Mouse (Mus musculus) thymus, adult 2 months (tissue): Measurements from ENCODE around the gene Fgfr2.

Experiments
- CTCF ChIP-seq: fragments of 200-500 bp; IDR thresholded peaks from 2 replicates; pipeline ENCODE4 v1.5.1; 2012; ENCODE audit warnings: mild to moderate bottlenecking, control low read depth, low read length, moderate library complexity, borderline replicate concordance; ENCODE audit not compliant: control insufficient read depth, poor library complexity, insufficient read depth; ENCODE audit errors: extremely low read depth
- POLR2A ChIP-seq: fragments of 200-500 bp; IDR thresholded peaks from 2 replicates; pipeline ENCODE4 v1.6.1; 2012; ENCODE audit warnings: mild to moderate bottlenecking, low read length, control low read depth, moderate library complexity; ENCODE audit not compliant: control insufficient read depth, poor library complexity, insufficient read depth; ENCODE audit errors: extremely low read depth

- no peak for TF ChIP-seq CTCF
- no peak for TF ChIP-seq POLR2A
These were observed 182.6 kb downstream of the Fgfr2 start for GRCm38 (mm10) chr7:132940569-132940968.
